ENCODE assay signal across 15 mouse cellular contexts in the genomic region with DNA sequence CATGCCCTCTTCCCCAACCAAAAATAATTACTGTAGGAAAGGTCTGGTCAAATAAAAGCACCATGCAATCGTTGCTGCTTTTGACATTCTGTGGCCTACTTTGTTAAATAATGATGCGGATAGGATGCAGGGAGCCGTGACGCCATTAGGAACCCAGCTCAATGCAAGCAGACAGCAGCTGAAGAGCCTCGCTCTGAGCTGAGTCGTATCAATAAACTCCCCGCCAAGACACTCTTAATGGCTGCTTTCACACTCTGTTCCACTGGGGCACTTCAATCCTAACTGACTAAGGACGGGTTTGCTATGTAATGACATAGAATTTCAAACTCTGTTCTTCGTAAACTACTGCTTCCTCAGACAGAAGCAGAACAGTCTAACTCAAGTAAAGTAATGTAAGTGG.
"Had no signal": no experiment of that assay in that cellular context is flagged by ENCODE, and none has a peak within 500 bp of the region (broad histone marks: within the 10 kb centered on the region; RNA-seq: fewer than 3 reads in every experiment).

No protein-coding gene starts in this region.

- H3K27ac ChIP-seq: kidney, embryonic 15.5 days; left cerebral cortex, adult 2 months; limb, embryonic 10.5 days; liver, embryonic 15.5 days; stomach, embryonic 15.5 days had no signal

- H3K4me2 ChIP-seq: kidney, embryonic 15.5 days; liver, embryonic 11.5 days; liver, embryonic 15.5 days; stomach, embryonic 15.5 days had no signal

- DNase-seq: kidney, adult 2 months; kidney, postnatal 14 days; lung, adult 2 months; lung, postnatal 36 days; midbrain, embryonic 14.5 days; thymus, adult 2 months; thymus, postnatal 25 days had no signal

- H3K27me3 ChIP-seq: kidney, embryonic 15.5 days; liver, embryonic 15.5 days; stomach, embryonic 15.5 days had no signal

- ATAC-seq: intestine, embryonic 16.5 days; lung, postnatal 0 days had no signal

- H3K4me3 ChIP-seq: kidney, embryonic 15.5 days; left cerebral cortex, adult 2 months; limb, embryonic 10.5 days; liver, embryonic 15.5 days; stomach, embryonic 15.5 days had no signal

- H3K4me1 ChIP-seq: kidney, embryonic 15.5 days; limb, embryonic 10.5 days; liver, embryonic 15.5 days; stomach, embryonic 15.5 days had no signal

- H3K9ac ChIP-seq: kidney, embryonic 15.5 days; liver, embryonic 15.5 days; stomach, embryonic 15.5 days had no signal

- H3K36me3 ChIP-seq: kidney, embryonic 15.5 days; limb, embryonic 10.5 days; liver, embryonic 15.5 days; stomach, embryonic 15.5 days had no signal

- H3K9me3 ChIP-seq: kidney, embryonic 15.5 days; limb, embryonic 10.5 days; liver, embryonic 15.5 days; stomach, embryonic 15.5 days had no signal
